23 mouse cellular contexts compared by ENCODE assay signal in genomic region chr1:57529320-57529719, GRCm38 (mm10).
DNase-seq lines count a peak whose midpoint lies in the region; ATAC-seq and TF ChIP-seq lines count a peak whose summit lies in the region.
"Had no signal": no experiment of that assay in that cellular context is flagged by ENCODE, and none has a peak within 500 bp of the region (broad histone marks: within the 10 kb centered on the region; RNA-seq: fewer than 3 reads in every experiment).

No protein-coding gene starts in this region.

- H3K27ac ChIP-seq in forebrain, embryonic 10.5 days, result peak overlapping the region; percentile 68
- no peak overlapping the region for H3K27ac ChIP-seq in forebrain, embryonic 11.5 days (ENCODE audit: low read depth, low read length)
- H3K27ac ChIP-seq in kidney, embryonic 16.5 days (ENCODE audit: low read length), result peak overlapping the region; percentile 50
- no peak overlapping the region for H3K27ac ChIP-seq in forebrain, embryonic 15.5 days (replicated peaks)
- H3K27ac ChIP-seq: gastrocnemius, adult 2 months; left cerebral cortex, adult 2 months; midbrain, embryonic 10.5 days; neural tube, embryonic 13.5 days; stomach, embryonic 15.5 days had no signal

- no peak for TF ChIP-seq POLR2A in brain, embryonic 14.5 days (IDR thresholded peaks at IDR 0.05; ENCODE audit: borderline replicate concordance, extremely low read depth, insufficient read depth, insufficient read length, poor library complexity, severe bottlenecking)

- no peak for ATAC-seq in forebrain, embryonic 11.5 days (replicated peaks; ENCODE audit: low FRiP score)
- ATAC-seq in kidney, embryonic 16.5 days (ENCODE audit: low FRiP score, low TSS enrichment), result no peak
- ATAC-seq in forebrain, embryonic 15.5 days (replicated peaks), result peak; percentile 69
- ATAC-seq: intestine, postnatal 0 days; midbrain, embryonic 16.5 days had no signal

- H3K4me2 ChIP-seq in forebrain, embryonic 11.5 days (ENCODE audit: low read depth, low read length, severe bottlenecking), result no peak overlapping the region
- no peak overlapping the region for H3K4me2 ChIP-seq in kidney, embryonic 16.5 days (replicated peaks; ENCODE audit: low read depth, low read length)
- no peak overlapping the region for H3K4me2 ChIP-seq in forebrain, embryonic 15.5 days (replicated peaks)
- H3K4me2 ChIP-seq: neural tube, embryonic 13.5 days; stomach, embryonic 15.5 days had no signal

- H3K4me3 ChIP-seq in forebrain, embryonic 10.5 days, result no peak overlapping the region
- H3K4me3 ChIP-seq in forebrain, embryonic 11.5 days (ENCODE audit: low read depth, low read length), result no peak overlapping the region
- H3K4me3 ChIP-seq in kidney, embryonic 16.5 days (ENCODE audit: low read length), result no peak overlapping the region
- H3K4me3 ChIP-seq in forebrain, embryonic 15.5 days, result no peak overlapping the region
- H3K4me3 ChIP-seq: gastrocnemius, adult 2 months; left cerebral cortex, adult 2 months; midbrain, embryonic 10.5 days; myocyte; neural tube, embryonic 13.5 days; stomach, embryonic 15.5 days had no signal

- H3K9ac ChIP-seq in forebrain, embryonic 11.5 days (ENCODE audit: low read length), result no peak overlapping the region
- no peak overlapping the region for H3K9ac ChIP-seq in kidney, embryonic 16.5 days (replicated peaks; ENCODE audit: low read length)
- H3K9ac ChIP-seq in forebrain, embryonic 15.5 days (replicated peaks), result no peak overlapping the region
- H3K9ac ChIP-seq: neural tube, embryonic 13.5 days; stomach, embryonic 15.5 days had no signal

- DNase-seq in forebrain, embryonic 10.5 days (ENCODE audit: extremely low spot score, low spot score), result no peak
- no peak for DNase-seq in forebrain, embryonic 11.5 days (ENCODE audit: low spot score)
- no peak for DNase-seq in kidney, postnatal 25 days
- peak; percentile 72 for DNase-seq in brain, embryonic 14.5 days (ENCODE audit: low read depth)
- DNase-seq in lung, postnatal 36 days, result no peak
- no peak for DNase-seq in left cerebral cortex, adult 9 months (ENCODE audit: low spot score in 2 of 2)
- DNase-seq: adrenal gland, adult 2 months; cerebellum, adult 2 months; gastrocnemius, adult 2 months; heart, postnatal 4 days; thymus, adult 18-20 months; thymus, postnatal 4 days had no signal

- no peaks in the 10 kb centered on the region for H3K27me3 ChIP-seq in forebrain, embryonic 10.5 days (ENCODE audit: poor library complexity, severe bottlenecking)
- H3K27me3 ChIP-seq in forebrain, embryonic 11.5 days (ENCODE audit: control insufficient read depth, insufficient read depth, low read length), result no peaks in the 10 kb centered on the region
- no peaks in the 10 kb centered on the region for H3K27me3 ChIP-seq in kidney, embryonic 16.5 days (ENCODE audit: insufficient read depth, low read length)
- no peaks in the 10 kb centered on the region for H3K27me3 ChIP-seq in forebrain, embryonic 15.5 days
- H3K27me3 ChIP-seq: CH12.LX; neural tube, embryonic 13.5 days; stomach, embryonic 15.5 days had no signal

- no peaks in the 10 kb centered on the region for H3K9me3 ChIP-seq in forebrain, embryonic 10.5 days
- no peaks in the 10 kb centered on the region for H3K9me3 ChIP-seq in forebrain, embryonic 11.5 days (ENCODE audit: control insufficient read depth, low read length)
- no peaks in the 10 kb centered on the region for H3K9me3 ChIP-seq in kidney, embryonic 16.5 days (ENCODE audit: low read length)
- no peaks in the 10 kb centered on the region for H3K9me3 ChIP-seq in forebrain, embryonic 15.5 days
- H3K9me3 ChIP-seq: G1E; midbrain, embryonic 10.5 days; neural tube, embryonic 13.5 days; stomach, embryonic 15.5 days had no signal

- 70% methylated on average over 2 of the region's 2 CpGs for WGBS in forebrain, embryonic 10.5 days
- 67% methylated on average over 2 of the region's 2 CpGs for WGBS in forebrain, embryonic 11.5 days
- 71% methylated on average over 2 of the region's 2 CpGs for WGBS in kidney, embryonic 16.5 days
- WGBS in forebrain, embryonic 15.5 days, result 51% methylated on average over 2 of the region's 2 CpGs

- H3K36me3 ChIP-seq in forebrain, embryonic 10.5 days (replicated peaks), result no peaks in the 10 kb centered on the region
- H3K36me3 ChIP-seq in forebrain, embryonic 11.5 days (ENCODE audit: control insufficient read depth, insufficient read depth, low read length), result no peaks in the 10 kb centered on the region
- H3K36me3 ChIP-seq in kidney, embryonic 16.5 days (ENCODE audit: insufficient read depth, low read length), result no peaks in the 10 kb centered on the region
- no peaks in the 10 kb centered on the region for H3K36me3 ChIP-seq in forebrain, embryonic 15.5 days
- H3K36me3 ChIP-seq: G1E; midbrain, embryonic 10.5 days; neural tube, embryonic 13.5 days; stomach, embryonic 15.5 days had no signal

- no peak for TF ChIP-seq CTCF in brain, embryonic 14.5 days (IDR thresholded peaks at IDR 0.05; ENCODE audit: borderline replicate concordance, extremely low read depth, insufficient read depth, insufficient read length)

- H3K4me1 ChIP-seq in forebrain, embryonic 10.5 days, result peaks cover 16% of the 10 kb centered on the region
- 0 out of 2 replicates have a peak, but pooled peaks cover 3% of the 10 kb centered on the region for H3K4me1 ChIP-seq in forebrain, embryonic 11.5 days (replicated peaks; ENCODE audit: control insufficient read depth, insufficient read depth, low read length)
- peaks cover 12% of the 10 kb centered on the region for H3K4me1 ChIP-seq in kidney, embryonic 16.5 days (ENCODE audit: insufficient read depth, low read length)
- H3K4me1 ChIP-seq in forebrain, embryonic 15.5 days, result peaks cover 6% of the 10 kb centered on the region; the same call in 1 of the 2 replicates
- H3K4me1 ChIP-seq: stomach, embryonic 15.5 days had no signal

Comparison
In these comparisons a context has a peak if more than half of its experiments do, and no peak if none do; other contexts are left out.
1. H3K27ac ChIP-seq: peak in forebrain, embryonic 10.5 days (single experiment) and kidney, embryonic 16.5 days (single experiment); none in forebrain, embryonic 11.5 days (single experiment) and forebrain, embryonic 15.5 days (single experiment).